Mouse (Mus musculus) fat pad, adult 2 months (tissue): Measurements from ENCODE around the gene Arpc5.
"Not testable (repeated sequence)": the region's sequence is repeated elsewhere in the genome, so short reads cannot be mapped to it uniquely, and the experiment has no call there.

Experiments
- DNase-seq: peaks from one replicate; pipeline ENCODE4 v3.0.0-alpha.2; 2011; ENCODE audit warnings: low read depth, low spot score; ENCODE audit errors: extremely low read depth

The Arpc5 gene

DNA sequence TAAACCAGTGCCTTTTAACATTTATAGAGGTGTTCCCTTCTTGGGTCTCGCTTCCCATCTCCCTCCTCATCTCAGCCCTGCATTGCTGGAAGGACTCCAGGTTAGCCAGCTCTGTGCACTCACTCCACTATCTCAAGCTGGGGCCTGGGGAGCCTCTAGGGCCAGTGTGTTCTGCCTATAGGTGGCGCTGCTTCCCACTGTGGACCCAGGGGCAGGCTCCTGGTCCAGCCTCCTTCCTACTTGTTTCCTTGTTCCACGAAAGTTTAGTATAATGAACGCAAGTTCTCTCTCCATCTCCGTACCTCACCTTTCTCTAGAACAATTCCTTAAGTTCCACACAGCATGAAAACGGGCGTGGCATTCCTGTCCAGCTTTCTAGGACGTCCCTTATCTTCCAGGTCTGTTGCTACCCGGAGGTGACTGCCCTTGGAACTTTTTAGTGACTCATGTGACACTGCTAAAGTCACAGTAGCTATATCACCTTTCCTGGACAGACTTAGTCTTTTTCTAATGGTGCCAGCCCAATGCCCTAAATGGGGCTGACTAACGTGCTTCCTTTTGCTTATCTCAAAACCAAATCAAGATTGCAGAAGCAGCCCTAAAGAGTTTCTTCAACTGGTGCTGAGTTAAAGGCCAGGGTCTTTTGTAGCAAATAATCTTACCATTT, 12.9 kb downstream of the Arpc5 start:
- no peak for DNase-seq

DNA sequence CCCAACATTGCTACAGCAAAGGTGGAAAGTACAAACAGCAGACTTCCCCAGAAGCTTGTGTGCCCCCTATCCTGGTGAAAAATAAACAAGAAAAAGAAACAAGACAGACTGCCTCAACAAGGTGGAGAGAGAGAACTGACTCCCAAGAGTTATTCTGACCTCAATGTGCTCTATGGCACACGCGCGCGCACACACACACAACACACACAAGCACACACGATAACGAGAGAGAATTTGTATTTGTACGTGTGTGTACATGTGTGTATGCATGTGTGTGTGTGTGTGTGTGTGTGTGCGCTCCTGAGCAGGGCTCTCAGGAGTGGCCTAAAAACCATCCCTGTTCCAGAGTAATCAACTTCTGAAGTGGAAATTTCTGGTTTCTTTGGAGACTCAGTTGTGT, 18.3 kb downstream of the Arpc5 start:
- DNase-seq = no peak

DNA sequence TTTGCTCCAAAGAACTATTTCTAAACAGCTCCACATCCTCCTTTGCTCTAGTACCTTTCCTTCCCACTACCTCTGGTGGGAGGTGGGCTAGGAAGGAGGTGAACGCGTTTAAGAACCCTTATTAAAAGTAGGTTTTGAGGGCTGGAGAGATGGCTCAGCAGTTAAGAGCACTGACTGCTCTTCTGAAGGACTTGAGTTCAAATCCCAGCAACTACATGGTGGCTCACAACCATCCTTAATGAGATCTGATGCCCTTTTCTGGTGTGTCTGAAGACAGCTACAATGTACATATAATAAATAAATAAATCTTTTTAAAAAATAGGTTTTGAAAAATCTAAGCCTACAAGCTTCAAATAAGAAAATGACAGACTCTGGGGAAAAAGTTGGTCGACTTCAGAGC, 19.1 kb downstream of the Arpc5 start:
- not testable (repeated sequence) for DNase-seq

DNA sequence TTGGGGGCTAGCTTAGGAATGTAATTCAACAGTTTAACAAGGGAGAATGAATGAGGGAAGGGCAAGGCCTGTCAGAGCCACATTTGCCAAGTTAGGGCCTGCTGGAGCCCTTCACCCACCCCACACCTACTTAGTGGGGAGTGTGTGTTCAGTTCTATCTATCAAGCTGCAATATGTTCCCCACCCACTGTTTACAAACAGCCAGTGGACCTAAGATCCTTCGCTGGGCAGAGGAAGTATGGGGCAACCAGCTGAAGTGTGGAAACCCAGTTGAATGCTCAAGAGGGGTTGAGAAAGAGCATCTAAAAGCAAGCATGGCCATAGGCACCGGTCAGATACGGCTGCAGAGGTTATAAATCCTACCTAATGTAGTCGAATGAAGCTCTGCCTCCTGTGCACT, 20.6 kb downstream of the Arpc5 start:
- DNase-seq = no peak

DNA sequence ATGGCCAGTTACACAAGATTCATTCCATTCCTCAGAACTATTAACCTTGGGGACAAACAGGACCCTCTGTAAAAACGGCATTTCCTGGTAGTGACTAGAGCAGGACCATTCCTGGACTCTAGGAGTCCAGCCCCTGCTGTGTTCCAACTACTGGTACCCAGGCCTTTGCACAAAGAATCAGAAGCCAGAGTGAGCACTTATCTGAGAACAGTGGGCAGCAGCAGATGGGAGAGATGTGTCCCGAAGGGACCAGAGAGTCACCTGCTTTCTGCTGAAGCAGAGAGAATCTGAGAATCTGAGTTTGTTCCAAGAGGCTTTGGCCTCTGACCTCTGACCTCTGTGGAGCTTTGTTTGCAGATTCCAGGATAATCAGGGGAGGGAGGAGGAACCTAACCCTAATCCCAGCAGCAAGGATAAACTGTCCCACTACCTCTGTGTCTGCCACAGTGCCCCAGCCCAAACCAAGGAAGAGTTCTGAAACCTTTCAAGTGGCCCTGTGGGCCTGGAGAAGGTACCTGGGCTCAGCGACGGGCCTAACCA, 21.8 kb downstream of the Arpc5 start:
- no peak for DNase-seq

DNA sequence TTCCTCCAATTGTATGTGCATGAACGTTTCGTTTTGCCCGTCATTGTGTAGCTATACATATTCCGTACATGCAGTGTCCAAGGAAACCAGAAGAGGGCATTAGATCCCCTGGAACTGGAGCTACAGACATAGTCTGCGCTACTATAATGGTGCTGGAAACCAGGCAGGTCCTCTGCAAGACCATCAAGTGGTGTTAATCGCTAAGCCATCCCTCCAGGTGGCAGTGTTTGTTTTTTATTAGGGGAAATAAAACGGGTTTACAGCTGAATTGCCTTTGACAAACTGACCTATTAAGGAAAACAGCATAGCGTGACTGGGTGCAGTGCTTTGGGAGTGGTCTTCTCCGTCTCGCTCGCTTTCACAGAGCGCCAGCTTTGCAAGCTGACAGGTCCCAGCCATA, 23.9 kb downstream of the Arpc5 start:
- no peak for DNase-seq

DNA sequence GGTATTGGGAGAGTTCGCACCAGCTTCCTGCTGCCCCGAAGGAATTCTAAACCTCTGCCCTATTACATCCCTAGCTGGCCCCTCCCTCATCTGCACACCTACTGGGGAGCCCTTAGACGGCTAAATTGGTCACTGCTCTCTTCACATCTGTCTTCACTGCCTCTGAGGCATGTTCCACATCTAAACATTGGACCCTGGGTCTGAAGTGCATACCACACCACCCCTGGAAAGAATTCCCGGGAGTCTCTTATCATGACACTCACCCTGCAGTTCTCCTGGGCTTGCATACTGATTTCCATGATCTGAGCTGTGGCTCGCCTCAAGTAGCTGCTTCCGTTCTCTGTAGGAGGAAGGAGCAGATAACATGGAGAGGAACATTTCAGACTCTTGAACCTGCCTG, 24.5 kb downstream of the Arpc5 start:
- DNase-seq = no peak

DNA sequence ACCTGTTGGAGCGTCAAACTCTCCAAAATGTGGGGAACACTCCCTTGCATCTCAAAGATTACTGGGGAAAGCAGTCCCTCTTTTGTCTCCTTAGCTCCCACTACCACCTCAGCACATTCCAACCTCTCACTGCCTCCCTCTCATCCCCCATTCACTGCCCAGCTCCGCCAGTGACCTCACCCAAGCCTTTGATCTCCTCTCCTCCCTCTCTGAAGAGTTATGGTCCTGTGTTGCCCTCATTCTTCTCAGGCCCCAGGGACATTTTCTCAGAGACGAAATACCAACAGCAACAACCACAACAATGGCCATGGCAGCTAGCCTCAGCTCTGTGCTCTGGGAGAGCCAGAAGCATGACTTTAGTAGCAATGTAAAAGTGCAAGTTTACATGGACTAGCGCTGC, 24.9 kb downstream of the Arpc5 start:
- DNase-seq = no peak

DNA sequence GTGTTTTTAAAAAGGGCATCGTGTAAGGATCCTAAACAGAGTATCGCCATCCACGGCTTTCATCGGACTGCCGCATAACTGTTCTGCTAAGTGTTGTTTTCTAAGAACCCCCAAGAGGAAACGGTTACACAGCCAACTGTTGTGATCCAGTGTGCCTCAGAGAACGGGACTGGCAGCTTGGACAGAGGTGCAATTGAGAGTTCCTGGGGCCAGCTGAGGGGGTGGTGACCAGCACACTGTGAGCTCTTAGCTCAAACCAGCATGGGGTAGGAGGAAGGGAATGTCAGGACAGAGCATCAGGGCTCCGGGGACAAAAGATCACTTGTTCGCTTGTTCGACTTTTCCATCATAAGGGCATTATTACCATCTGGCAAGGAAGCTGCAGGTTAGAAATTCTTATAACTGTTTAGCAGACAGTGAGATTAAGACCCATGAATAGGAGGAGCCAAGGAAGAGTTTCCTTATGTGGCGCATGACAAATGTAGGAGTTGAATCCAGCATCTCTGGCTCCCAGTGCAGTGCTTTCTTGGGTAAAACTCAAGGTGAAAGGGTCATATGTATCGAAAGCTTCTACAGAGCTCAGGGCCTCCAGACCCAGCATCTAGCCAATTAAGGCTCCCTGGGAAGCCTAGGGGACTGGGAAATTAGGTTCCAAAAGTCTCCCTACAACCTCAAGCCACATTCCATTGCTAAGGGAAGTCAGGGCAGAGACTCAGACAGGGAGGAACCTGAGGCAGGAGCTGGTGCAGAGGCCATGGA, 26.6 kb downstream of the Arpc5 start:
- DNase-seq = no peak

DNA sequence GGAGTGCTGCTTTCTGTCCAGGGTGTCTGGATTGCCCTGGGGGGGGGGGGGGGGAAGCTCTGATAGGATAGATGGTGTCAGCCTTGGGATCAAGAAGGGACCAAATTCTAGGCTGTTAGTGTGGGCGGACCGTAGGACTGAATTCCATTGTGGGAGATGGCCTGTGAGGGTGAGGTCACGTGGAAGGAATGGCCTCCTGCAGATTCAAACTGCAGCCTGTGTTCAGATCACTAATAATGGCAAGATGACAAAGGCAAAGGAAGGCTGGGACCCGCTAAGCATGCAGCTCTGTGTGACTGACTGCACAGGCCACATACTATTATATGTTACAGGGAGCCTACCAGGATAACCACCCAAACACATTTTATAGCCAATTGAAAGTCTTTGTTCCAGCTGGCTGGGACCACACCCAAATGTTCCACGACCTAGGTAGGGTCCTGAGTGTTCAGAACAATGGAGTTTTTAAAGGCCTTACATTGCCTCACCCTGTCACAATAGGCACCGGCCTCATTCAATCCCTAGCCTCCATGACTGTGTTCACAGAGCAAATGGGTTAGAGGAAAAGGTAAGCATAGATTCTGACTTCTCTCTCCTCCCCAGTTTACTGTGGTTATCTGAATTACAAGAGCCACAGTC, 27.3 kb downstream of the Arpc5 start:
- DNase-seq = no peak

DNA sequence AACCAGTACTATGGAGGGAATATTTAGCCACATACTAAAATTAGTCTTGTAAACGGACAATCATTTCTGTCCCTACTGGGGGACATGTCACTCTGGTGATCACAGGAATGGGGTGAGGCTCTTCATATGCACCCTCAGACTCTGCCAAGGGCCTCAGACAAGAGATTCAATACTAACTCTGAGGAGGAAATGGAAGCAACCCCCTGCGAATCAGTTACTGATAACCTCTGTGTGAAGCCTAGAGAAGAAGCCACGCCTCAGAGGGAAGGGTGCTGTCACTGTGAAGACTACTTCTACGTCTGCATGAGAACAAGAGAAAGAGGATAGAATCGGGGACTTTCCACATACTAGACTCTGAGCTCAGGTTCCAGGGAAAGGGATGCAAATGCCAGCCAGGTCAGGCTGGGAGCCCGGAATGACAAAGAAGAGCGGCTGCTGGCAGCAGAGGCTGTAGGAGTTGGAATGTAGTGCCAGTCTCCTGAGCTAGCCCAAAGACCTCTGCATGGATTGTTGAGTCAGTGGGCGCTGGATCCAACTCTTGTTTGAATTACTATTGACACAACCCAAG, 29.4 kb downstream of the Arpc5 start:
- DNase-seq = no peak

DNA sequence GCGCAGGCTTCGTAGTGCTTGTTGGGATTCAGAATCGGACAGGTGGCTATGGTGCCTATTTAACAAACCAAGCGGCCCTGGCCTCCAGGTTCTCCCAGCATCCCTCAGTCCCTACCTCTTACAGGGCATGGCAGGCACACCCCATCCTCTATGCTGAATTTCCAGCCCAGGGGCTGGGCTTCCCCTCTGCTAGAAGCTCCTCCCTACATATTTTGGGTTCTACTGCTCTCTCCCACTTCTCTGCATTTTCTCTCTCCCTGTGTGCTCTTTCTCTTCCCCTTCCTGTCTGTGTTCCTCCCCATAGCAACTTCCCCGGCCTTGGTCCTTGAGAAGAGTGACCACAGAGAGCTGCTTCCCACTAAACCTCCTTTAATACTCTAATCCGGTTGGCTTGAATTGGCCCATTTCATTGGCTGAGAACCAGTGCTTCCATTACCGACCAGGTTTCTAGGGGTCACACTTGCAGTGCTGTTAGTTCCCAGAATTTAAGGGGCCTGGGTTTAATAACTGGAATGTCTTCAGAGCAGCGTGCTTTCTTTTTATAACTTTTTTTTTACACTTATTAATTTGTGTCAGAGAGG, 30.4 kb downstream of the Arpc5 start:
- DNase-seq = no peak

DNA sequence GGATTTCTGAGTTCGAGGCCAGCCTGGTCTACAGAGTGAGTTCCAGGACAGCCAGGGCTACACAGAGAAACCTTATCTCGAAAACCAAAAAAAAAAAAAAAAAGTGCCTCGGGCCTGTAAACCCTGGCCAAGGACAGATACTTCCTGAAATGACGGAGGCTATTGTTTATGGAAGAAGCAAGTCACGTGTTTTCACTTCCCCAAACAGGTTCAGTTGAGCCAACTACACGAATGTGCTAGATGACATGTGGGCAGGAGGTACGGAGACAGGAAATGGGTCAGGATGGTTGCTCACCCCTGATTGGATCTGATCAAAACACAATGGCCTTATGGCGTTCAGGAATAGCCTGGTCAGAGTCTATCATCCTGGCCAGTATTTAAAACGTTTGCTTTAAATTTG, 31.8 kb downstream of the Arpc5 start:
- no peak for DNase-seq

DNA sequence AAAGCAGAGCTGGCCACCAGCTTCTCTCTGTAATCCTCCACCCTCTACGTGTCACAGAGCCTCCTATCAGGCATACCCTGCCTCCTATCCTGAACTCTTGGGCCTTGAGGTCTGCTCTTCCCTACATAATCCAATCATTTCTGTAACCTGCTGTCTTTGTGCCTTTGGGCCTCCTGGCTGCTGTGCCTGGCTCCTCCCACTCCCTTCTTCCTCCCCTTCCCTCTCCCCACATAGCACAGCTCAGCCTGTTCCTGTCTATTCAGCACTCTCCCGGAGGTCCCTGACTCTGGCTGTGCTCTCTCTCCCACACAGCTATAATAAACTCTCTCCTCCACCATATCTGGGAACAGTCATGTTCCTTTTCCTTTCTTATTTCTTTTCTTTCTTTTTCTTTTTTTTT, 33.6 kb downstream of the Arpc5 start, which contains the start of gene Ncf2:
Gene Ncf2 (plus strand): TSS at position 298 of the 400 bp plus-strand sequence.
- DNase-seq = no peak

DNA sequence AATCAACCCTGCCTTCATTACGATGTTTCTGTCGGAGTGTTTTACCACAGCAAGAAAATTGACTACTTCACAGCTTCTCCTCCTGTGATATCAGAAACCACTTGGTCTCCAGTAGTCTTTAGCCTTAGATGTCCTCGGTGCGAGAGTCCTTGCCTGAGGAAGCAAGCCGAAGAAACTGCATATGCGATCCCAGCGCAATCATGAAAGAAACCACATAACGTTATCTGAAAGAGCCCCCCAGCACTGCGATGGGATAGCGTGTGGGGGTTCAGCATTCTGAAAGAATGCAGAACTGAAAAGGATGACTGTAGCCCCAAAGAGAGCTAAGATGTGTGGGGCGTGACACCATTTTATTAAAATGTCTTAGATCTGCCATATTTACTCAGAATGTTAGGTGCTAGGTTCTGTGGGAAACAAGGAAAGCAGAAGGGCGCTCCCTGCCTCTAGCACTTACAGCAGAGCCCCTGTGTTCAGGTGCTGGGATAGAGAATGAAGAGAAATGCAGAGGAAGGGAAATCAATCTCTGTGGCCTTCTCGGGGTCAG, 34.4 kb downstream of the Arpc5 start:
- no peak for DNase-seq

DNA sequence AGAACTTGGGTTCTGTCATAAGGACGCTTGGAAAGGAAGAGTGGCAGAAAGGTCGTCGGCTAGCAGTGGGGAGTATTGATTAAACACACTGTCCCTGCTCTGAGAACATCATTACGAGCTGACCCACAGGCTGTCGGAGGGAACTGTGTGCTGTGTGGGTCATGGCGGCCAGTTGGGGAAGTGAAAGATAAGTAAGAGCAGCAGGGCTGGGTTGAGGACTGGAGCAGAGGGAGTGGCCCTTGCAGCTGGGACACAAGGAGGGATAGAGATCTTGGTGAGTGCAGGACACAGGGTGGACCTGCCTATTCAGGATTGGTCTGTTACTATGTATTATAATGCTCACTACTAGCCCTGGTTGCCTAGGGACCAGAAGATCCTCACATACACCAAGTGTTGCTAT, 38.6 kb downstream of the Arpc5 start:
- DNase-seq = no peak

DNA sequence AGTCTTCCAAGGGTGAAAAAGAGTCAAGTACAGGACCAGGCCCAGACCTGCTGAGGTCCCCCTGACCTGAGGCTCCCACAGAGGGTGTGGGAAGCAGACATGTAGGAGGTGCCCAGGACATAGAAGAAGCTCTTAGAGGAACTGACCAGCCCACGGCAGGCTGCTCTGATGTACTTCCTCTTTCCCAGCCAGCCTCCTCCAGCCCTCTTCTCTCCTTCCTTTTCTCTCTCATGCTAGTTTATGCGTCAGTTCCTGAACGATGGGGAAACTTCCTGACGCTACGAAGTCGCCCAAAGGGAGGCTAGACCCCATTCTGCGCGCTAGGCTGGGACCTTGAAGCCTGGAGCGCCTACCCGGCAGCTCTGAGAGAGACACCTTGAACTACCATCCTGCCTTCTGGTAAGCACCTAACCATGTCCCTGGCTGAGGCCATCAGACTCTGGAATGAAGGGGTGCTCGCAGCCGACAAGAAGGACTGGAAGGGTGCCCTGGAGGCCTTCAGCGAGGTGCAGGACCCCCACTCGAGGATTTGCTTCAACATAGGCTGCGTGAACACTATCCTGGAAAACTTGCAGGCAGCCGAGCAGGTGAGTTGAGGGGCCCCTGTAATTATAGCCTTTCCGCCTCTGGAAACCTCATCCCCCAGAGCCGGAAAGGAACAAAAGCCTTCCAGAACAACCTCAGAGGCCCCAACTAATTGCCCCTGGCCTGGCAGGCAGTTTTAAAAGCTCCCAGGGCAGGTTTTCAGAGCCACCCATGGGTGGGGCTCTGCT, 41.5 kb downstream of the Arpc5 start:
- no peak for DNase-seq

DNA sequence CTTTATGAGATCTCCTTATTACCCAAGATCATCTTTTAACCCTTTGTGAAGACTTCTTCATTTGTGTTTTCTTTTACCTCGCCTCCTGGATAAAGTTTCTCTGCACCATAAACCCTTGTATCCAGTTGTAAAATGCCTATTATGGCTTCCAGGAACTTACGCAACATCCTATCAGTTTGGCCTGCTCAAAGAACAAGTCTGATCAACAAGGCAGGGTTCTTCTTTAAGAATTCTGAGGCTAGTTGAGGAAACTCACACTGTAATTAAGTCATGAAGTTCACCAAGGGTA, 42.0 kb downstream of the Arpc5 start:
- no peak for DNase-seq

DNA sequence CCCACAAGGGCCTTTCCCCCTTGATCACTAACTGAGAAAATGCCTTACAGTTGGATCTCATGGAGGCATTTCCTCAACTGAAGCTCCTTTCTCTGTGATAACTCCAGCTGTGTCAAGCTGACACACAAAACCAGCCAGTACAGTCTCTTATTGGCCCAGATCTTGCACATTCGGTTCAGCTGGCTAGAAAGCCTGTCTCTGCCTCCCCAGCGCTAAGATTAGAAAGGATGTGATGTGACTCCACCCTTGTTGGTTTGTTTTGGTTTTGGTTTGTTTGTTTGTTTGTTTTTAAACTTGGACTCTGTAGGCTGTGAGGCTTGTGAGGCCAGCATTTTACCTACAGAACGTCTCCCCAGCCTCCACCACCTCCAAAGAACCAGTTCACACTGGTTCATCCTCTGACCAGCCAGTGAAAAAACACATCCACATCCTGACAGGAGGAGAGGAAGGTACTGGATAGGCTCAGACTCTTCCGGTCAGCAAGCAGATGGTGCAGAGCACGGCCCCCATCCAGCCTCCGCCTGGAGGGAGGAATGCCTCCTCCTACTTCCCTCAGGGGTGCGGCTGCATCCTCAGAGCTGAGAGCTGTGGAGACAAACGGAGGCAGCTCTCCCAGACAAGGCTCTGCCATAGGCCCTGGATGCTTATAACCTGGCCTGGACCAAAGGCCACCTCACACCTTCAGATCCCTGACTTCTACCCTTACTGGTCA, 43.4 kb downstream of the Arpc5 start:
- no peak for DNase-seq
